Mouse (Mus musculus): ENCODE measurements around the gene Gm2056. TPM values are rescaled to one million over a fixed set of nuclear protein-coding genes. Genes with fewer than 3 reads are reported as not detected.
A peak's percentile ranks its signal among the peaks of the same experiment; 100 is the strongest.
"Not testable (repeated sequence)": the region's sequence is repeated elsewhere in the genome, so short reads cannot be mapped to it uniquely, and the experiment has no call there.

The Gm2056 gene
- total RNA-seq (2012; rRNA removed), result not detected in 2 replicates
- not detected in 2 replicates for total RNA-seq (2014; rRNA removed)
- polyA plus RNA-seq (2012; ENCODE audit: insufficient read length, low read depth), result not detected in 2 replicates

- in situ Hi-C loops (cut with MboI; ENCODE audit: low pct_ligation_motif_present, low pct_unique_long_range_greater_than_20kb, low sequenced_read_pairs); H3K4me2 ChIP-seq (ENCODE audit: insufficient read depth, low read depth, poor library complexity, severe bottlenecking); H3K4me1 ChIP-seq (ENCODE audit: control insufficient read depth in 1 of 2, insufficient read depth in 2 of 2); H3K9me3 ChIP-seq (replicated peaks; ENCODE audit: low read length); dilution Hi-C loops (cut with MboI; ENCODE audit: extremely low pct_ligation_motif_present, extremely low pct_unique_long_range_greater_than_20kb, low sequenced_read_pairs); H3K4me3 ChIP-seq (replicated peaks in 1 of 3; ENCODE audit: low read depth in 2 of 3, low read length in 2 of 3, poor library complexity in 1 of 3); H3K27ac ChIP-seq (ENCODE audit: insufficient read depth, low read depth); H3K36me3 ChIP-seq (replicated peaks in 1 of 2; ENCODE audit: control insufficient read depth in 1 of 2, insufficient read depth in 1 of 2, low read length in 1 of 2); H3K79me2 ChIP-seq (replicated peaks; ENCODE audit: control insufficient read depth, extremely low read depth, insufficient read depth, poor library complexity, severe bottlenecking); DNase-seq (ENCODE audit: extremely low read depth); H3K9ac ChIP-seq (ENCODE audit: insufficient read depth, low read depth); H3K27me3 ChIP-seq (replicated peaks): not testable (repeated sequence)
Measured at GRCm38 (mm10) chr12:88026704-88027103, at the start of gene Gm2056. Gm2056 (plus strand) TSS chr12:88027004.

GRCm38 (mm10) chr12:87984000-87984399, 42.8 kb upstream of the Gm2056 start:
- H3K27ac ChIP-seq (ENCODE audit: insufficient read depth, low read depth); H3K79me2 ChIP-seq (replicated peaks; ENCODE audit: control insufficient read depth, extremely low read depth, insufficient read depth, poor library complexity, severe bottlenecking); H3K9ac ChIP-seq (ENCODE audit: insufficient read depth, low read depth); dilution Hi-C loops (cut with MboI; ENCODE audit: extremely low pct_ligation_motif_present, extremely low pct_unique_long_range_greater_than_20kb, low sequenced_read_pairs); H3K4me2 ChIP-seq (ENCODE audit: insufficient read depth, low read depth, poor library complexity, severe bottlenecking); H3K36me3 ChIP-seq (replicated peaks in 1 of 2; ENCODE audit: control insufficient read depth in 1 of 2, insufficient read depth in 1 of 2, low read length in 1 of 2); H3K4me3 ChIP-seq (replicated peaks in 1 of 3; ENCODE audit: low read depth in 2 of 3, low read length in 2 of 3, poor library complexity in 1 of 3); H3K27me3 ChIP-seq (replicated peaks); H3K9me3 ChIP-seq (replicated peaks; ENCODE audit: low read length); H3K4me1 ChIP-seq (ENCODE audit: control insufficient read depth in 1 of 2, insufficient read depth in 2 of 2); in situ Hi-C loops (cut with MboI; ENCODE audit: low pct_ligation_motif_present, low pct_unique_long_range_greater_than_20kb, low sequenced_read_pairs); DNase-seq (ENCODE audit: extremely low read depth): not testable (repeated sequence)
- peak; percentile 0; the same call in 1 of the 2 replicates for TF ChIP-seq RAD21 (IDR thresholded peaks at IDR 0.05; ENCODE audit: low read depth, low read length)
- peak in 1 of 2 experiments; percentile 33; a peak in 2 of 4 replicates for TF ChIP-seq CTCF (conservative IDR thresholded peaks at IDR 0.05 in 1 of 2, IDR thresholded peaks at IDR 0.05 in 1 of 2; ENCODE audit: low read depth in 2 of 2, low read length in 2 of 2)
- TF ChIP-seq ZNF384 (IDR thresholded peaks at IDR 0.05; ENCODE audit: low read depth, low read length), result peak; percentile 24; the same call in 1 of the 2 replicates

DNA sequence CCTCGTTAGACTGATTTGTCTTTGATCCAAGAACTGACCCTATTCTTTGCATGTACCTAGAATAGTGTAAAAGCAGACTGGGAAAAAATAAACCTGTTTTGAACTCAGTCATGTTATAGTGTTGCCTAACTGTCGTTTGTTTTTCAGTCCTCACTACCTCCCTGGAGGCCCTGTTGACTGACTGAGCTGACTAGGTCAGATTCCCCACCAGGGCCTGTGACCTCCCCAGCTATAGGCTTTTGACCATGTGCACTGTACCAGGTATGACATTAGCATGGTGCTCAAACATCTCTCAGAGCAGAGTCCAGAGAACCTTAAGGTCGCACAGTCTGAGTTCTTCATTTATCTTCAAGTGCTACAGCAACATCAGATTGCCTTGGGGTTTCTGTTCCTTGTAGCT, 22.7 kb upstream of the Gm2056 start:
- H3K27me3 ChIP-seq (replicated peaks); H3K36me3 ChIP-seq (replicated peaks in 1 of 2; ENCODE audit: control insufficient read depth in 1 of 2, insufficient read depth in 1 of 2, low read length in 1 of 2); dilution Hi-C loops (cut with MboI; ENCODE audit: extremely low pct_ligation_motif_present, extremely low pct_unique_long_range_greater_than_20kb, low sequenced_read_pairs); H3K4me1 ChIP-seq (ENCODE audit: control insufficient read depth in 1 of 2, insufficient read depth in 2 of 2); H3K27ac ChIP-seq (ENCODE audit: insufficient read depth, low read depth); in situ Hi-C loops (cut with MboI; ENCODE audit: low pct_ligation_motif_present, low pct_unique_long_range_greater_than_20kb, low sequenced_read_pairs); H3K4me2 ChIP-seq (ENCODE audit: insufficient read depth, low read depth, poor library complexity, severe bottlenecking); H3K9me3 ChIP-seq (replicated peaks; ENCODE audit: low read length); H3K4me3 ChIP-seq (replicated peaks in 1 of 3; ENCODE audit: low read depth in 2 of 3, low read length in 2 of 3, poor library complexity in 1 of 3); H3K9ac ChIP-seq (ENCODE audit: insufficient read depth, low read depth); DNase-seq (ENCODE audit: extremely low read depth); H3K79me2 ChIP-seq (replicated peaks; ENCODE audit: control insufficient read depth, extremely low read depth, insufficient read depth, poor library complexity, severe bottlenecking): not testable (repeated sequence)

DNA sequence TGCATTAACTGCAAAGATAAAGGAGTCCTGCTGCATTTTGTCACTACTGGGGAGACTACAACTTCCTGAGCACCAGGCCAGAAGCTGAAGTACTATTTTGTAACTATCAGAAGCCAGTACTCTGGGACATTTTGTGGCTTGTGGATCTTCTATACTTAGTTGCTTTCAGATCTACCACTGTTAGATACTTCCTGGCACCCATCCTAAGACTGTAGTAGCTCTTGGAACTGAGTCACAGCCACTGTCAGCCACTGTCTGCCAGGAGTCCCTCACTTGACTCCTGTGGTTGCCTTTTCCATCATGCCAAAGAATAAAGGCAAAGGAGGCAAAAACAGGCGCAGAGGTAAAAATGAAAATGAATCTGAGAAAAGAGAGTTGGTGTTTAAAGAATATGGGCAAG, 15.3 kb upstream of the Gm2056 start, which contains the start of gene Gm2075:
Gene Gm2075 (plus strand): TSS at position 301 of the 400 bp plus-strand sequence.
- not testable (repeated sequence) for H3K27ac ChIP-seq (ENCODE audit: insufficient read depth, low read depth)

DNA sequence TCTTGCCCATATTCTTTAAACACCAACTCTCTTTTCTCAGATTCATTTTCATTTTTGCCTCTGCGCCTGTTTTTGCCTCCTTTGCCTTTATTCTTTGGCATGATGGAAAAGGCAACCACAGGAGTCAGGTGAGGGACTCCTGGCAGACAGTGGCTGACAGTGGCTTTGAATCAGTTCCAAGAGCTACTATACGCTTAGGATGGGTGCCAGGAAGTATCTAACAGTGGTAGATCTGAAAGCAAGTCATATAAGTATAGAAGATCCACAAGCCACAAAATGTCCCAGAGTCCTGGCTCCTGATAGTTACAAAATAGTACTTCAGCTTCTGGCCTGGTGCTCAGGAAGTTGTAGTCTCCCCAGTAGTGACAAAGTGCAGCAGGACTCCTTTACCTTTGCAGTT, 8.1 kb upstream of the Gm2056 start, which contains the start of gene Gm6803:
Gene Gm6803 (minus strand): TSS at position 101 of the 400 bp plus-strand sequence.
- H3K9ac ChIP-seq (ENCODE audit: insufficient read depth, low read depth); H3K79me2 ChIP-seq (replicated peaks; ENCODE audit: control insufficient read depth, extremely low read depth, insufficient read depth, poor library complexity, severe bottlenecking); dilution Hi-C loops (cut with MboI; ENCODE audit: extremely low pct_ligation_motif_present, extremely low pct_unique_long_range_greater_than_20kb, low sequenced_read_pairs); H3K4me1 ChIP-seq (ENCODE audit: control insufficient read depth in 1 of 2, insufficient read depth in 2 of 2); H3K4me3 ChIP-seq (replicated peaks in 1 of 3; ENCODE audit: low read depth in 2 of 3, low read length in 2 of 3, poor library complexity in 1 of 3); DNase-seq (ENCODE audit: extremely low read depth); H3K4me2 ChIP-seq (ENCODE audit: insufficient read depth, low read depth, poor library complexity, severe bottlenecking); H3K27me3 ChIP-seq (replicated peaks); H3K27ac ChIP-seq (ENCODE audit: insufficient read depth, low read depth); in situ Hi-C loops (cut with MboI; ENCODE audit: low pct_ligation_motif_present, low pct_unique_long_range_greater_than_20kb, low sequenced_read_pairs); H3K36me3 ChIP-seq (replicated peaks in 1 of 2; ENCODE audit: control insufficient read depth in 1 of 2, insufficient read depth in 1 of 2, low read length in 1 of 2); H3K9me3 ChIP-seq (replicated peaks; ENCODE audit: low read length): not testable (repeated sequence)

More for the DNA sequence above, 15.3 kb upstream of the Gm2056 start, which contains the start of gene Gm2075:
- dilution Hi-C loops (cut with MboI; ENCODE audit: extremely low pct_ligation_motif_present, extremely low pct_unique_long_range_greater_than_20kb, low sequenced_read_pairs); in situ Hi-C loops (cut with MboI; ENCODE audit: low pct_ligation_motif_present, low pct_unique_long_range_greater_than_20kb, low sequenced_read_pairs); H3K4me2 ChIP-seq (ENCODE audit: insufficient read depth, low read depth, poor library complexity, severe bottlenecking); H3K79me2 ChIP-seq (replicated peaks; ENCODE audit: control insufficient read depth, extremely low read depth, insufficient read depth, poor library complexity, severe bottlenecking); H3K27me3 ChIP-seq (replicated peaks); H3K4me3 ChIP-seq (replicated peaks in 1 of 3; ENCODE audit: low read depth in 2 of 3, low read length in 2 of 3, poor library complexity in 1 of 3); H3K4me1 ChIP-seq (ENCODE audit: control insufficient read depth in 1 of 2, insufficient read depth in 2 of 2); H3K9me3 ChIP-seq (replicated peaks; ENCODE audit: low read length); DNase-seq (ENCODE audit: extremely low read depth); H3K9ac ChIP-seq (ENCODE audit: insufficient read depth, low read depth); H3K36me3 ChIP-seq (replicated peaks in 1 of 2; ENCODE audit: control insufficient read depth in 1 of 2, insufficient read depth in 1 of 2, low read length in 1 of 2): not testable (repeated sequence)

DNA sequence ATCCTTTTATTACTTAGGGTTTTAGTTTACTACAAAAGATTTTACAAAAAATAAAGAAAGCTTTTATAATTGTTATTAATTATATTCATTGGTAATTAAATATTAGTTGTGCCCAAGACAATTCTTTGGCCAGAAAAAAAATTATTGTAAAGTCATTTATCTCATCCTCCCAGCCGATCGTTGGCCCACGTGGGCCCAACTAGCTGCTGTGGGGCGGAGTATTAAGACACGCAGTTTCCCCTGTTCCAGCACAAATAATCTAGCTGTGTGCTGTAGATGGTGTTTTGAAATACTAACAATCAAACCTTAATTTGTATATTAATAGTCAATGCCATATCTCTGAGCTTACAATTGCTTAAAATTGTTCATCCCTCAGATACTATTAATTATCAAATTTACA, 5.4 kb downstream of the Gm2056 start:
- H3K4me2 ChIP-seq (ENCODE audit: insufficient read depth, low read depth, poor library complexity, severe bottlenecking); dilution Hi-C loops (cut with MboI; ENCODE audit: extremely low pct_ligation_motif_present, extremely low pct_unique_long_range_greater_than_20kb, low sequenced_read_pairs); in situ Hi-C loops (cut with MboI; ENCODE audit: low pct_ligation_motif_present, low pct_unique_long_range_greater_than_20kb, low sequenced_read_pairs): not testable (repeated sequence)

More for the DNA sequence above, 5.4 kb downstream of the Gm2056 start:
- not testable (repeated sequence) for H3K9me3 ChIP-seq (replicated peaks; ENCODE audit: low read length); H3K79me2 ChIP-seq (replicated peaks; ENCODE audit: control insufficient read depth, extremely low read depth, insufficient read depth, poor library complexity, severe bottlenecking); H3K36me3 ChIP-seq (replicated peaks in 1 of 2; ENCODE audit: control insufficient read depth in 1 of 2, insufficient read depth in 1 of 2, low read length in 1 of 2); DNase-seq (ENCODE audit: extremely low read depth); H3K4me3 ChIP-seq (replicated peaks in 1 of 3; ENCODE audit: low read depth in 2 of 3, low read length in 2 of 3, poor library complexity in 1 of 3); H3K9ac ChIP-seq (ENCODE audit: insufficient read depth, low read depth); H3K27me3 ChIP-seq (replicated peaks); H3K4me1 ChIP-seq (ENCODE audit: control insufficient read depth in 1 of 2, insufficient read depth in 2 of 2); H3K27ac ChIP-seq (ENCODE audit: insufficient read depth, low read depth)
